16 mouse cellular contexts compared by ENCODE assay signal in the genomic region with DNA sequence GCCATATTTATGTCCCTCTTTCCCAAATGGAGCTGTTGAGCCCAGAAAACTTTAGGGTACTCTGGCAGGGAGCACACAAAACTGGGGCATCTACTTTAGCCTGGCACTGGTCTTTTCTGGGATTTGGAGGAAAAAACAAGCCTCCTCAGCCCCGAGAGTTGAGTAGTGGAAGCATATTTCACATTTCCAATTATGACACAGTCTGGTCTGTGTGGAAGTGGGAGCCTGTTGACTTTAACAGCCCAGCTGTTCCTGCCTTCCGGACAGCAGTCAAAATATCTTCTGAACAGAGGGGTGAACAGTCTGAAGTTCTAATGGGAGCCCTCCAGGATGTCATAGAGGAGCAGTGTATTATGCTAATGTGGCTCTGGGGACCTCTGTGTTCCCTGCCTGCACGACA.
"Had no signal": no experiment of that assay in that cellular context is flagged by ENCODE, and none has a peak within 500 bp of the region (broad histone marks: within the 10 kb centered on the region; RNA-seq: fewer than 3 reads in every experiment).

No protein-coding gene starts in this region.

- H3K27me3 ChIP-seq: intestine, embryonic 15.5 days; limb, embryonic 13.5 days; lung, embryonic 15.5 days had no signal

- H3K27ac ChIP-seq: intestine, embryonic 15.5 days; limb, embryonic 10.5 days; limb, embryonic 13.5 days; liver, embryonic 14.5 days; lung, embryonic 15.5 days had no signal

- DNase-seq: kidney, adult 11 months; kidney, adult 9 months; kidney, postnatal 25 days; liver; liver, postnatal 0 days; lung, postnatal 10 days; lung, postnatal 4 days; midbrain, embryonic 14.5 days; thymus, adult 18-20 months; thymus, postnatal 36 days had no signal

- H3K9me3 ChIP-seq: intestine, embryonic 15.5 days; limb, embryonic 10.5 days; limb, embryonic 13.5 days; lung, embryonic 15.5 days had no signal

- H3K36me3 ChIP-seq: intestine, embryonic 15.5 days; limb, embryonic 10.5 days; limb, embryonic 13.5 days; lung, embryonic 15.5 days had no signal

- H3K4me1 ChIP-seq: intestine, embryonic 15.5 days; limb, embryonic 10.5 days; limb, embryonic 13.5 days; lung, embryonic 15.5 days had no signal

- ATAC-seq: intestine, embryonic 15.5 days; liver, postnatal 0 days had no signal

- H3K4me3 ChIP-seq: intestine, embryonic 15.5 days; limb, embryonic 10.5 days; limb, embryonic 13.5 days; lung, embryonic 15.5 days had no signal

- H3K4me2 ChIP-seq: intestine, embryonic 15.5 days; limb, embryonic 13.5 days; lung, embryonic 15.5 days; midbrain, embryonic 11.5 days had no signal

- H3K9ac ChIP-seq: intestine, embryonic 15.5 days; limb, embryonic 13.5 days; liver, embryonic 14.5 days; liver, postnatal 0 days; lung, embryonic 15.5 days had no signal
